Mouse (Mus musculus) megakaryocyte, adult 5-6 weeks (primary cell): ENCODE results near the gene Mcm5. TPM values are rescaled to one million over a fixed set of nuclear protein-coding genes. Genes with fewer than 3 reads are reported as not detected.

Experiments used
- ATAC-seq: 2 replicates; pipeline ENCODE4 v1.8.0; 2016; ENCODE audit warnings: mild to moderate bottlenecking, inconsistent platforms; ENCODE audit not compliant: poor library complexity, severe bottlenecking
- total RNA-seq, 2 experiments: library from RNA; stranded (forward) in 1 of 2; stranded (reverse) in 1 of 2; fragments of 153-499, 151-499 nt in 1 of 2; fragments of 221-1000, 200-1000 nt in 1 of 2; gene quantifications; 2 replicates each; pipeline versions ENCODE4 v1.2.3 to v1.2.4; 2015 to 2017

Gene Mcm5
- total RNA-seq (2015) (45.9 and 46.5 TPM in 2 replicates), total RNA-seq (2017) (210 and 212 TPM in 2 replicates)

GRCm38 (mm10) chr8:75109236-75109967, at the start of gene Mcm5:
TSS of gene Mcm5 (plus strand) at chr8:75109569.
- peak; percentile 94 for ATAC-seq

GRCm38 (mm10) chr8:75060022-75060421, 49.3 kb upstream of the Mcm5 start:
- ATAC-seq: no peak

GRCm38 (mm10) chr8:75060815-75061214, 48.6 kb upstream of the Mcm5 start:
- ATAC-seq: no peak

GRCm38 (mm10) chr8:75063290-75063689, 46.1 kb upstream of the Mcm5 start:
- peak; percentile 58 for ATAC-seq

- no peak for ATAC-seq
Measured at GRCm38 (mm10) chr8:75064790-75065189, 44.6 kb upstream of the Mcm5 start.

GRCm38 (mm10) chr8:75067287-75067686, 42.1 kb upstream of the Mcm5 start:
- ATAC-seq: peak; percentile 74

- ATAC-seq: no peak
Measured at GRCm38 (mm10) chr8:75070297-75070696, 39.1 kb upstream of the Mcm5 start.

GRCm38 (mm10) chr8:75071627-75072346, 37.6 kb upstream of the Mcm5 start:
- peak; percentile 83 for ATAC-seq

- ATAC-seq: no peak
Measured at GRCm38 (mm10) chr8:75074876-75075275, 34.5 kb upstream of the Mcm5 start.

- no peak for ATAC-seq
Measured at GRCm38 (mm10) chr8:75078215-75078614, 31.2 kb upstream of the Mcm5 start.

GRCm38 (mm10) chr8:75078851-75079250, 30.5 kb upstream of the Mcm5 start:
- ATAC-seq: no peak

GRCm38 (mm10) chr8:75081364-75082040, 27.9 kb upstream of the Mcm5 start:
- ATAC-seq: peak; percentile 51

- no peak for ATAC-seq
Measured at GRCm38 (mm10) chr8:75082181-75082805, 27.1 kb upstream of the Mcm5 start.

- peak; percentile 77 for ATAC-seq
Measured at GRCm38 (mm10) chr8:75083846-75084245, 25.5 kb upstream of the Mcm5 start.

- ATAC-seq: no peak
Measured at GRCm38 (mm10) chr8:75084382-75085064, 24.8 kb upstream of the Mcm5 start.

- ATAC-seq: peak; percentile 57
Measured at GRCm38 (mm10) chr8:75086002-75086401, 23.4 kb upstream of the Mcm5 start.

GRCm38 (mm10) chr8:75087127-75087526, 22.2 kb upstream of the Mcm5 start:
- ATAC-seq: no peak

- peak; percentile 55 for ATAC-seq
Measured at GRCm38 (mm10) chr8:75088989-75089881, 20.1 kb upstream of the Mcm5 start.

- no peak for ATAC-seq
Measured at GRCm38 (mm10) chr8:75090781-75091365, 18.5 kb upstream of the Mcm5 start.
